Mouse (Mus musculus): Measurements from ENCODE around the gene Ate1.

- no peak for TF ChIP-seq EP300 (IDR thresholded peaks at IDR 0.05; ENCODE audit: low read depth)
- no peak for TF ChIP-seq CTCF (IDR thresholded peaks at IDR 0.05; ENCODE audit: low read depth)
These were observed 145.9 kb downstream of the Ate1 start for GRCm38 (mm10) chr7:130374311-130374710.
